Mouse (Mus musculus) kidney, embryonic 15.5 days (tissue): ENCODE results near the gene Cntn5. TPM values are rescaled to one million over a fixed set of nuclear protein-coding genes. Genes with fewer than 3 reads are reported as not detected.

Experiments used
- ATAC-seq: fragments of 200-750 bp; cut with Nextera tagmentation; replicated peaks from 2 replicates; pipeline ENCODE4 v1.8.0; 2017; ENCODE audit warnings: moderate TSS enrichment; ENCODE audit not compliant: low FRiP score
- H3K27ac ChIP-seq: fragments of 300-500 bp; sonication (generic); 2 replicates; pipeline ENCODE4 v1.5.1; 2015; ENCODE audit warnings: mild to moderate bottlenecking, inconsistent platforms
- H3K27me3 ChIP-seq: fragments of 300-500 bp; sonication (generic); 2 replicates; pipeline ENCODE4 v1.6.1; 2015; ENCODE audit warnings: inconsistent platforms
- H3K36me3 ChIP-seq: fragments of 300-500 bp; sonication (generic); 2 replicates; pipeline ENCODE4 v1.6.1; 2015; ENCODE audit warnings: inconsistent platforms
- H3K4me1 ChIP-seq: fragments of 300-500 bp; sonication (generic); 2 replicates; pipeline ENCODE4 v1.6.1; 2015; ENCODE audit warnings: inconsistent platforms
- H3K4me2 ChIP-seq: fragments of 300-500 bp; sonication (generic); 2 replicates; pipeline ENCODE4 v1.6.1; 2015; ENCODE audit warnings: moderate library complexity, mild to moderate bottlenecking, inconsistent platforms
- H3K4me3 ChIP-seq: fragments of 300-500 bp; sonication (generic); replicated peaks from 2 replicates; pipeline ENCODE4 v1.5.1; 2015; ENCODE audit warnings: mild to moderate bottlenecking, inconsistent platforms
- H3K9ac ChIP-seq: fragments of 300-500 bp; sonication (generic); 2 replicates; pipeline ENCODE4 v1.6.1; 2015; ENCODE audit warnings: mild to moderate bottlenecking, inconsistent platforms
- H3K9me3 ChIP-seq: fragments of 300-500 bp; sonication (generic); replicated peaks from 2 replicates; pipeline ENCODE4 v1.6.1; 2016; ENCODE audit warnings: inconsistent platforms
- WGBS: fragments of 180-500 bp; shearing (Covaris S2); methylation state at CpG from one replicate; pipeline ENCODE4 v1.1.7; 2015; ENCODE audit warnings: mixed read lengths; 5-methylcytosine and 5-hydroxymethylcytosine counted together
- polyA plus RNA-seq: library from polyadenylated mRNA; unstranded; fragments of >200 nt; fragmentation: Nextera tagmentation; extraction: Ambion mirVana; gene quantifications from 2 replicates; pipeline ENCODE4 v1.2.1, GENCODE M21; 2015

The Cntn5 gene
- polyA plus RNA-seq, 1 experiment from 2014 or later, result 0.09 TPM

DNA sequence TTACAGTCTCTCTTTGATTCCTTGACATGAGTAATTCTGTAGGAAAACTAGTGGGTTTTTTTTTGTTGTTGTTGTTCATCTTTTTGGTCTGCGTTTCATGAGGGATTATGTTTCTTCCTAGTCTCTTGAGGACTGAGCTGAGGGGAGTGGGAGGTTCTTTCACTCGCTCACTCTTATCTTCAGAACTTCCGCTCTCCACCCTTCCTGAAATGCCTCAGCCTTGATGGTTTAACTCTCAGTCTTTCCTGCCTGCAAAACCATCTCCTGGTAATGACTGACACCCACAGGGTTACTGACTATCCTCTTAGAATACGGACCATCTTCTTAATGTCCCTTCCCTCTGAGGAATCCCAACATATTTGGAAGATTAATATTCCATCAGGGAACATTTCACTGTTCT is 382.0 kb downstream of the Cntn5 start:
- Histone ChIP-seq H3K4me2 (no peak overlapping the region), H3K36me3 (no peaks in the 10 kb centered on the region), H3K9me3 (no peaks in the 10 kb centered on the region), H3K27ac (no peak overlapping the region), H3K27me3 (no peaks in the 10 kb centered on the region), H3K4me3 (no peak overlapping the region), H3K9ac (no peak overlapping the region), H3K4me1 (no peaks in the 10 kb centered on the region)
- 64% methylated on average over 4 of the region's 4 CpGs for WGBS
- ATAC-seq, result no peak

DNA sequence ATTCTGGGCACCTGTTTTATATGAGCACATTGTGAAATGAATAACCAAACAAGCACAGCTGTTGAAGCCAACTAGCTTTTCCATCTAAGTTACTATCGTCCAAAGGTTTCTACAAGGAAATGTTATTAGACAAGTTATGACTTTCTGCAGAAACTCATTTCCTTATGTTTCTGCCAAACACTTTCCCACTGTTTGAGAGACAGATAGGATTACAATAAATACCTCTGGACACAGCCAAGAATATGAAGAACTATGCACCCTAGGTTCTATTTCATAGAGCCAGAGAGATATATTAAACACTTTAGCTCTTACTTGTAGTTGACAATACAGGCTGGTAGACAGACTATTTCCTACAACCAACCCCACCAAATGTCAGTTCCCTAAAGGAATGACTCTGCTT is 383.5 kb downstream of the Cntn5 start:
- H3K36me3 ChIP-seq, result no peaks in the 10 kb centered on the region
- no peaks in the 10 kb centered on the region for H3K9me3 ChIP-seq
- 70% methylated on average over 1 of the region's 1 CpGs for WGBS
- no peaks in the 10 kb centered on the region for H3K4me1 ChIP-seq
- no peaks in the 10 kb centered on the region for H3K27me3 ChIP-seq
- H3K27ac ChIP-seq, result no peak overlapping the region
- no peak for ATAC-seq
- no peak overlapping the region for H3K4me2 ChIP-seq
- no peak overlapping the region for H3K4me3 ChIP-seq
- H3K9ac ChIP-seq, result no peak overlapping the region

GRCm38 (mm10) chr9:10492243-10492642 is 412.3 kb downstream of the Cntn5 start:
- Histone ChIP-seq H3K9me3 (no peaks in the 10 kb centered on the region), H3K4me3 (no peak overlapping the region), H3K36me3 (no peaks in the 10 kb centered on the region), H3K4me1 (no peaks in the 10 kb centered on the region), H3K27ac (no peak overlapping the region), H3K4me2 (no peak overlapping the region), H3K27me3 (no peaks in the 10 kb centered on the region), H3K9ac (no peak overlapping the region)
- no peak for ATAC-seq

DNA sequence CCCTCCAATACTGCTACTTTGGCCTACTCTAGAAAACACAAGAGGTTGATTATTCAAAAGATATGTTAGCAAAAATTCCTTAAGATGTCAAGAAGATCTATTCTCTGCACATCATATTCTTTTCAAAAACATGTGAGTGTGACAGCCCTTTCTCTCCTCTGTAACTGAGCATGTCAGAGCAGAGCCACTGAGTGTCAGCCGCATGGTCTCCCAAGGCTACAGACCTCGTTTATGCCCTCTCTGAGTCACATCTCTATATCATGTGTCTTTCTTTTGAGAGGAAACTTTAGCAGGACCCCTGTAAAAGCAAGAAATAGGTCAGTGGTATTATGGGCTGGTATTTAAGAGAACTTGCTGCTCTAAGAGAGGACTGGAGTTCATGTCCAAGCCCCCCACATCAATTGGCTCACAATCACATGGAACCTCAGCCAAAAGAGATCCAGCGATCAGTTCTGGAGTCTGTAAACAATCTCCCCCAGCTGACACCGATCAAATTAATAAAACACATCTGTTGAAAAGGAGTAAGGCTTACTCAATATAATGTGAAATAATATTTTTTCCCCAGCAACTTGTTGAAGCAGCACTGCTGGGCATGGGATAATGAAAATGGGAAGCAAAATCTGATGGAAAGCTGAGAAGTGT is 433.0 kb downstream of the Cntn5 start:
- WGBS, result 57% methylated on average over 4 of the region's 4 CpGs
- Histone ChIP-seq H3K9ac (no peak overlapping the region), H3K4me1 (no peaks in the 10 kb centered on the region), H3K27ac (no peak overlapping the region), H3K27me3 (no peaks in the 10 kb centered on the region), H3K4me2 (no peak overlapping the region), H3K9me3 (no peaks in the 10 kb centered on the region), H3K4me3 (no peak overlapping the region), H3K36me3 (no peaks in the 10 kb centered on the region)
- peak; percentile 46; the same call in 1 of the 2 replicates for ATAC-seq

DNA sequence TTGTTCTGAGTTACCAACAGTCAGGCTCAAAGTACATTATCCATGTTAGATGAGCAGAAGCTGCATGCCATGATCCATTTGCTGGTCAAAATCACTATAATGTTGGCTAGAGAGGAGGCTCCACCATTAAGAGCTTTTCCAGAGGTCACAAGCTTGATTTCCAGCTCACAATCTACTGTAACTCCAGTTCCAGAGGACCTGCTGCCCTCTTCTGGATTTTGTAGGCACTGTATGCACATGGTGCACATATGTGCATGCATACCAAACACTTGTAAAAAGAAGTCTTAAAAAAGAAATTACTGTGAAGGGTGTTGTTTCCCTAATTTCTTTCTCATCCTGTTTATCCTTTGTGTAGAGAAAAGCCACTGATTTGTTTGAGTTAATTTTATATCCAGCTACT is 439.8 kb downstream of the Cntn5 start:
- no peaks in the 10 kb centered on the region for H3K27me3 ChIP-seq
- ATAC-seq, result no peak
- no peaks in the 10 kb centered on the region for H3K36me3 ChIP-seq
- H3K9me3 ChIP-seq, result no peaks in the 10 kb centered on the region
- H3K9ac ChIP-seq, result no peak overlapping the region
- no peaks in the 10 kb centered on the region for H3K4me1 ChIP-seq
- no peak overlapping the region for H3K4me3 ChIP-seq
- H3K27ac ChIP-seq, result no peak overlapping the region
- H3K4me2 ChIP-seq, result no peak overlapping the region

- no peak overlapping the region for H3K4me2 ChIP-seq
- no peaks in the 10 kb centered on the region for H3K36me3 ChIP-seq
- 26% methylated on average over 3 of the region's 3 CpGs for WGBS
- no peaks in the 10 kb centered on the region for H3K27me3 ChIP-seq
- ATAC-seq, result no peak
- no peak overlapping the region for H3K27ac ChIP-seq
- H3K9ac ChIP-seq, result no peak overlapping the region
- H3K4me3 ChIP-seq, result no peak overlapping the region
- H3K4me1 ChIP-seq, result no peaks in the 10 kb centered on the region
- H3K9me3 ChIP-seq, result no peaks in the 10 kb centered on the region
Observed at GRCm38 (mm10) chr9:10457900-10458299, 446.7 kb downstream of the Cntn5 start.

DNA sequence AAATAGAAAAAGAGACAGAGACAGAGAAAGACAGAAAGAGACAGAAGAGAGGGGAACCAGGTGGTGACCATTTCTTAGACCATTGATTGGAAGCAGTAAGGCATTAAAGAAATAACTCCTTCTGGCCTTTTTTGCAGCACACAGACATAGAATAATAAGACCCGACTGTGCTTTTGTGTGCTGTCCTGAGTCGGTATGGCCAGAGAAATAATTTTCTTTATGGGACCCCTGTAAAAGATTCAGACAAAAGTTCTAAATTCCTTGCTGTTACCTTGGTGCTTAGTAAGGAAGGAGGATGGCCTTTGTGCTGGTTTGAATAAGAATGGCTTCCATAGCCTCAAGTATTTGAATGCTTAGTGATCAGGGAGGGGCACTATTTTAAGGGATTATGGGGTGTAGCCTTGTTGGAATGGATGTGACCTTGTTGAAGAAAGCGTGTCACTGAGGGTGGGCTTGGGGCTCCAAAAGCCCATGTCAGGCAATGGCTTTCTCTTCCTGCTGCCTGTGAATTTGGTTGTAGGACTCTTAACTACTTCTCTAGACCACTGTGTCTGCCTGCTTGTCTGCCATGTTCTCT is 455.5 kb downstream of the Cntn5 start:
- H3K4me3 ChIP-seq, result no peak overlapping the region
- H3K36me3 ChIP-seq, result no peaks in the 10 kb centered on the region
- H3K4me2 ChIP-seq, result no peak overlapping the region
- H3K9me3 ChIP-seq, result no peaks in the 10 kb centered on the region
- H3K4me1 ChIP-seq, result no peaks in the 10 kb centered on the region
- H3K27ac ChIP-seq, result no peak overlapping the region
- ATAC-seq, result no peak
- WGBS, result 75% methylated on average over 3 of the region's 3 CpGs
- no peaks in the 10 kb centered on the region for H3K27me3 ChIP-seq
- H3K9ac ChIP-seq, result no peak overlapping the region

- Histone ChIP-seq H3K4me2 (no peak overlapping the region), H3K27me3 (no peaks in the 10 kb centered on the region), H3K4me1 (no peaks in the 10 kb centered on the region), H3K4me3 (no peak overlapping the region), H3K27ac (no peak overlapping the region), H3K9ac (no peak overlapping the region), H3K36me3 (no peaks in the 10 kb centered on the region), H3K9me3 (no peaks in the 10 kb centered on the region)
- no peak for ATAC-seq
Observed at GRCm38 (mm10) chr9:10447220-10447837, 457.2 kb downstream of the Cntn5 start.

GRCm38 (mm10) chr9:10412075-10412474 is 492.5 kb downstream of the Cntn5 start:
- no peak overlapping the region for H3K4me2 ChIP-seq
- no peaks in the 10 kb centered on the region for H3K9me3 ChIP-seq
- no peak overlapping the region for H3K9ac ChIP-seq
- no peaks in the 10 kb centered on the region for H3K4me1 ChIP-seq
- no peak overlapping the region for H3K27ac ChIP-seq
- H3K36me3 ChIP-seq, result no peaks in the 10 kb centered on the region
- no peak overlapping the region for H3K4me3 ChIP-seq
- H3K27me3 ChIP-seq, result no peaks in the 10 kb centered on the region
- ATAC-seq, result no peak

GRCm38 (mm10) chr9:10400099-10400498 is 504.5 kb downstream of the Cntn5 start:
- peak; percentile 85 for ATAC-seq

DNA sequence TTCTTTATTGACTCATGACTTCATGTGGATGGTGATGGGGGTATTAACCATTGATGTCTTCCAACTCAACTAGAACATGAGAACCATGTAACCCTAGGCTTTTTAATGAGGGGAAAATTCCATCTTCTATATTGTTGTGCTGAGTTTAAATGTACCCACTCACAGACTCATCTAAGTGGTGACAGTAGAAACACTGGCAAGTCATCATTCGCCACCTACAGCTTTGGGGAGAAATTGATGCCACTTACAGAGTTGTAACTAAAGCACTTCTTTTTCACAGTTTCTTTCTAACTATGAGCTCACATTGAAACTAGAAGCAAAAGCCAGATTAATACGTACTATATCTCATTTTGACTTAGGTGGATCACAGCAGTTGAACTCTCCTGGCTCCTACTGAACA is 514.7 kb downstream of the Cntn5 start:
- WGBS, result 91% methylated on average over 2 of the region's 2 CpGs

More at GRCm38 (mm10) chr9:10400099-10400498, 504.5 kb downstream of the Cntn5 start:
- Histone ChIP-seq H3K4me1 (no peaks in the 10 kb centered on the region), H3K4me2 (no peak overlapping the region), H3K36me3 (no peaks in the 10 kb centered on the region), H3K9ac (no peak overlapping the region), H3K4me3 (no peak overlapping the region), H3K27ac (0 out of 2 replicates have a peak overlapping the region, but pooled peaks have one; percentile 2), H3K27me3 (no peaks in the 10 kb centered on the region), H3K9me3 (no peaks in the 10 kb centered on the region)
- WGBS, result 30% methylated on average over 7 of the region's 7 CpGs

DNA sequence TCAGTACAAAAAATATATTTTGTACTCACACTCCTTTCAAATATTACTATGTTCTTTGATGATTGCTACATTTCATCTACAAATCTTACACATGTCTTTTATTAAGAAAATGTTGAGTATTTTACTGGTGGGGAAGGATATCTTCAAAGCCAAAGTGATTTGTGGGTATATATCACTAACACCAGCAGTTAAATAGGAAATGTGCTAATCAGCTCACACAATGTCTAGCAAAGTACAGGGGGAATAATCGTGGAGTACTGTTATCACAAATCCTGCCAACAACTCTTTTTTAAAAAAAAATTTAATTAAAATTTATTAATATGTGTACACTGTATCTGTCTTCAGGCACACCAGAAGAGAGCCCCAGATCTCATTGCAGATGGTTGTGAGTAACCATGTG is 520.1 kb downstream of the Cntn5 start:
- H3K4me3 ChIP-seq, result no peak overlapping the region
- no peak for ATAC-seq
- 71% methylated on average over 1 of the region's 1 CpGs for WGBS
- no peaks in the 10 kb centered on the region for H3K36me3 ChIP-seq
- H3K4me2 ChIP-seq, result no peak overlapping the region
- no peaks in the 10 kb centered on the region for H3K4me1 ChIP-seq
- no peak overlapping the region for H3K27ac ChIP-seq
- H3K9ac ChIP-seq, result no peak overlapping the region
- H3K9me3 ChIP-seq, result no peaks in the 10 kb centered on the region
- no peaks in the 10 kb centered on the region for H3K27me3 ChIP-seq

More for the DNA sequence above, 514.7 kb downstream of the Cntn5 start:
- H3K4me1 ChIP-seq, result no peaks in the 10 kb centered on the region
- H3K9ac ChIP-seq, result no peak overlapping the region
- no peak for ATAC-seq
- no peak overlapping the region for H3K27ac ChIP-seq
- no peak overlapping the region for H3K4me3 ChIP-seq
- no peaks in the 10 kb centered on the region for H3K27me3 ChIP-seq
- no peak overlapping the region for H3K4me2 ChIP-seq
- H3K36me3 ChIP-seq, result no peaks in the 10 kb centered on the region
- no peaks in the 10 kb centered on the region for H3K9me3 ChIP-seq

DNA sequence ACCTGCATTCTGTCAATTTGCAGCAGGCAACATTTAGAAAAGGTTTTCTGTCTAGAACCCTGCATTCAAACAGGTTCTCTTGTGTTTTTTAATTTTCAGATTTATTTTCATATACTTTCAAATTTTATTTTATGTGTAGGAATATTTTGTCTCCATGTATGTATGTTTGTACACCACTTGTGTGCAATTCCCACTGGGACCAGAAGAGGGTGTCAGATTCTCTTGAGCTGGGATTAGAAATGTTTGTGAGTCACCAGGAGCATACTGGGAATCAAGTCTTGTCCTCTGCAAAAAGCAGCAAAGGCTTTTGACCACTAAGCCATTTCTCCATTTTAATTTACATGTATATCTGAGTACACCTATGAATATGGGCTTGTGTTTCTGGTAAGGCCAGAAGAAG is 521.4 kb downstream of the Cntn5 start:
- Histone ChIP-seq H3K4me3 (no peak overlapping the region), H3K4me1 (no peaks in the 10 kb centered on the region), H3K9ac (no peak overlapping the region), H3K36me3 (no peaks in the 10 kb centered on the region), H3K27me3 (no peaks in the 10 kb centered on the region), H3K9me3 (no peaks in the 10 kb centered on the region), H3K4me2 (no peak overlapping the region), H3K27ac (no peak overlapping the region)
- no peak for ATAC-seq
